Mouse (Mus musculus) forebrain, embryonic 13.5 days (tissue): ENCODE measurements around the gene Sbf2. TPM values are rescaled to one million over a fixed set of nuclear protein-coding genes. Genes with fewer than 3 reads are reported as not detected.

Source experiments
- ATAC-seq: fragments of 200-750 bp; cut with Nextera tagmentation; 2 replicates; pipeline ENCODE4 v1.8.0; 2017
- H3K27ac ChIP-seq: fragments of 300-500 bp; sonication (generic); 2 replicates; pipeline ENCODE4 v1.5.1; 2015; ENCODE audit warnings: inconsistent platforms, mild to moderate bottlenecking, moderate library complexity
- H3K27me3 ChIP-seq: fragments of 300-500 bp; sonication (generic); 2 replicates; pipeline ENCODE4 v1.6.1; 2015; ENCODE audit warnings: mild to moderate bottlenecking, inconsistent platforms
- H3K36me3 ChIP-seq: fragments of 300-500 bp; sonication (generic); 2 replicates; pipeline ENCODE4 v1.6.1; 2015; ENCODE audit warnings: mild to moderate bottlenecking, inconsistent platforms; ENCODE audit not compliant: poor library complexity, severe bottlenecking
- H3K4me1 ChIP-seq: fragments of 300-500 bp; sonication (generic); 2 replicates; pipeline ENCODE4 v1.6.1; 2015; ENCODE audit warnings: inconsistent platforms
- H3K4me2 ChIP-seq: fragments of 300-500 bp; sonication (generic); 2 replicates; pipeline ENCODE4 v1.6.1; 2015; ENCODE audit warnings: inconsistent platforms, mild to moderate bottlenecking, moderate library complexity
- H3K4me3 ChIP-seq: fragments of 300-500 bp; sonication (generic); 2 replicates; pipeline ENCODE4 v1.5.1; 2015; ENCODE audit warnings: mild to moderate bottlenecking, inconsistent platforms
- H3K9ac ChIP-seq: fragments of 300-500 bp; sonication (generic); 2 replicates; pipeline ENCODE4 v1.6.1; 2015; ENCODE audit warnings: mild to moderate bottlenecking, inconsistent platforms
- H3K9me3 ChIP-seq: fragments of 300-500 bp; sonication (generic); replicated peaks from 2 replicates; pipeline ENCODE4 v1.6.1; 2016; ENCODE audit warnings: inconsistent platforms
- WGBS: fragments of 180-500 bp; shearing (Covaris S2); methylation state at CpG from one replicate; pipeline ENCODE4 v1.1.7; 2015; 5-methylcytosine and 5-hydroxymethylcytosine counted together
- polyA plus RNA-seq: library from polyadenylated mRNA; unstranded; fragments of >200 nt; fragmentation: Nextera tagmentation; extraction: Ambion mirVana; gene quantifications from 2 replicates; pipeline ENCODE4 v1.2.1, GENCODE M21; 2015

Sbf2 gene
- polyA plus RNA-seq, 1 experiment from 2014 or later, result 51.8 TPM

DNA sequence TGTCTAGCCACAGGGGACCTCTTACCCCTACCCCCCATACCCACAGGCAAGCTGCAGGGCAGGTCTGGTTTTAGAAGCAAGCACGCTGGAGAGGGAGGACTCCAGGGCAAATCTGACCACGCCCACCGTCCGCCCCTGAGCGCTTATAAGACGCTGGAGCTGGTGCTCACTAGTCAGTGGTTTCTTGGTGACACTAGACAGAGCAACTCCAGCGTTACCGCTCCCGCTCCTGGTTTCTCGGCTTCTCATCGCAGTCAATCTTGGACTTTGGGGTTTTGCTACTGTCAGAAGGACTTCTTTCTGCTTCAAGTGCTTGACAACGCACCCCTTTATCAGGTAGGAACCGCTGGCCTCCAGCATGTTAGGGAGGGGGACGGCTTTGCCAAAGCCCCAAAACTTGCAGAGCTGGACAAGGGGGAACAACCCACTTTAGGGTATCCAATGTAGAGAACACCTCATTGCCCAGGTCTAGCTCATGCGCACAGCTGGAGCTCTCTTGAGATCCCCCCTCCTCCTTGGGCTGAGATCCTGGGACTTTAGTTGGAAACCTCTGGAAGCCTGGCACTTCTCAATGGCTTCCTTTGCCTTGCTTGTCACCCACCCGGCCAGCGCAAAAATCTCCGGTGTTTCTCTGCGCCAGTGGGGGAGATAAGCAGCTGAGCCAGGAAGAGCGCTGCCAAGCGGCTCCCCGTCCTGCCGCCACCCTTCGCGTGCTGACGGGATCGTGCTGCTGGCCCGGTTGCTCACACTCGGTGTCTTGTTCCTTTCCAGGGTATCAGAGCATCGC lies 13.0 kb upstream of the Sbf2 start, which contains the start of gene Adm:
Gene Adm (plus strand): TSS at position 176 of the 787 bp plus-strand sequence.
- peak within 1 kb of the TSS; percentile 42 for H3K4me3 ChIP-seq
- H3K4me2 ChIP-seq, result peak within 1 kb of the TSS; percentile 78
- under 1% methylated on average over 30 of the region's 30 CpGs for WGBS
- no peak for ATAC-seq
- H3K9me3 ChIP-seq, result no peaks in the 10 kb centered on the region
- peaks cover 87% of the 10 kb centered on the region for H3K27me3 ChIP-seq
- peaks cover 48% of the 10 kb centered on the region for H3K4me1 ChIP-seq
- H3K36me3 ChIP-seq, result no peaks in the 10 kb centered on the region
- H3K27ac ChIP-seq, result no peak within 1 kb of the TSS
- peak within 1 kb of the TSS; percentile 62; the same call in 1 of the 2 replicates for H3K9ac ChIP-seq

DNA sequence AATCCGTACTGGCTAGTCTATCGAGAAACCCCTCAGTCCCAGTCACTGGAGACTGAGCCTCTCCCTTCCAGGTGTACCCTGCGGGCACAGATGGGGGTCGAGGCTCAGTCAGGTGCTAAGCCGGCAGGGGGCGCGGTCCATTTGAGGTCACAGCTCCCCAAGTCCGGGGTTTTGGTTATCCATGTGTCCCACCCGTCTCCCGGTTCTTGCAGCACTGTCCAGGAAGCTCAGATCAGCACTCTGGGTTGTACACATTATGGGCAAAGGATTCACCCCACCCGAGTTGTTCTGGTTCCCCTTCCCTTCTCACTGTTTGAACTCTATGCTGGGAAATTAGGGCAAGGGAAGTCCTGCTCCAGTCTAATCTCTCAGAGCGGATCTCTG lies 12.4 kb upstream of the Sbf2 start:
- peak overlapping the region; percentile 78 for H3K4me2 ChIP-seq
- H3K27ac ChIP-seq, result no peak overlapping the region
- no peak for ATAC-seq
- no peaks in the 10 kb centered on the region for H3K9me3 ChIP-seq
- peak overlapping the region; percentile 42 for H3K4me3 ChIP-seq
- H3K4me1 ChIP-seq, result peaks cover 48% of the 10 kb centered on the region
- H3K27me3 ChIP-seq, result peaks cover 81% of the 10 kb centered on the region
- H3K36me3 ChIP-seq, result no peaks in the 10 kb centered on the region
- 2% methylated on average over 12 of the region's 12 CpGs for WGBS
- H3K9ac ChIP-seq, result no peak overlapping the region

DNA sequence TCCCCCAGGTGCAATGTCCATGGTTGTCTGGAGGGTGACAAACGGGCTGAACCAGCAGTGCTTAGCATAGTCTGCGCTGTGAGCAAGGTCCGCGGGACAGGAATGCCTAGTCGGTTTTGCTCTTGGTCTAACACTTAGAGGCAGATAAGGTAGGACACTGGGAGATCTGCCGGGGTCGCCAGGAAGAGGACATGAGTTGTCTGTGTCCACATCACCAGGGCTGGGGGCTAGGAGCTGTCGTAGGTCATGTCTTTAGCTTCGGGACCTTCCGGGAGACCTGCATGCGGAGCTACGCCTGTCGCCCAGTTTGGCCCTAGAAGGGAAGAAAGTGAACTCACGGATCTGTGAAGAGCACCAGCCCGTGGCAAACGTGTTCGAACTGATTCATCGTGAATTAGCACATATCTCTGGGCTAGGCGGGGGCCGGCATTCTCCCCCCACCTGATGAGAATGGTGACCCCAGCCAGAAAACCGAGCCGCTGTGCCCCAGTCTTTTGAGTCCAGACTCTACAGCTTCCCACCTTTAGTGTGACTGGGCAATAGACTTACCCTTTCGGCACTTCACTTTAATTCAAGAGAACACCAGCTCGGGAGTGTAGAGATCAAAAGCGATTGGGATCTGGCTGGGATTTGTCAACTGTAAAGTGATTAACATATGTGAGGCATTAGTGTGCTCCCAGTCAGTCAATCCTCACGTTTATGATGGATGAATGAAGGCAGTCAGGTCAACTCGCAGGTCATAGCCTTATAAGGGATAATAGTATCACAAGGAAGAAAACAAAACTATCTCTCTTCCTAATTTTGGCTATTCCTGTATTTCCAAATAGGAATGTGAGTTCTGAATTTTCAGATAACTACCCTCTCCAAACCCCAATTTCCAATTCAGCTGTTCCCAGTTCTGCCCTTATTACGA lies 11.7 kb upstream of the Sbf2 start:
- H3K27me3 ChIP-seq, result peaks cover 75% of the 10 kb centered on the region
- H3K4me1 ChIP-seq, result peaks cover 48% of the 10 kb centered on the region
- H3K4me3 ChIP-seq, result 0 out of 2 replicates have a peak overlapping the region, but pooled peaks have one; percentile 42
- 5% methylated on average over 28 of the region's 28 CpGs for WGBS
- no peak overlapping the region for H3K27ac ChIP-seq
- peak overlapping the region; percentile 78 for H3K4me2 ChIP-seq
- H3K9me3 ChIP-seq, result no peaks in the 10 kb centered on the region
- no peaks in the 10 kb centered on the region for H3K36me3 ChIP-seq
- ATAC-seq, result no peak
- H3K9ac ChIP-seq, result no peak overlapping the region

DNA sequence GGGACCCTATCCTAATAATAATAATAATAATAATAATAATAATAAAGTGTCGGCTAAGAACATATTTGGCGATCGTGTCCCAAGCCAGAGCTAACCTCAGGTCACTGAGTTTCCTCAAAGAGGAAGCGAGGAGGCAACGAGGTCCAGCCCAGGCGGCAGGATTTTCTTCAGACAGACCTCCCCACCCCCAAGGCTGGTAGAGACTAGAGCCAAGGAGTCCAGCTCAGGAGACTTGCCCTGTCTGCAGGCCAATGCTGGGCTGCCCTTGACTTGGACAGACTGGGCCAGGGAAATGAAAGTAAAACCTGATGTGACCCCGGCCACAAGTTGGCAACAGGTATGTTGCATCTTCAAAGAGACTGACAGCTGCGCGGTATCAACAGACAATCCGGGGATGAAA lies 10.8 kb upstream of the Sbf2 start:
- no peak overlapping the region for H3K9ac ChIP-seq

DNA sequence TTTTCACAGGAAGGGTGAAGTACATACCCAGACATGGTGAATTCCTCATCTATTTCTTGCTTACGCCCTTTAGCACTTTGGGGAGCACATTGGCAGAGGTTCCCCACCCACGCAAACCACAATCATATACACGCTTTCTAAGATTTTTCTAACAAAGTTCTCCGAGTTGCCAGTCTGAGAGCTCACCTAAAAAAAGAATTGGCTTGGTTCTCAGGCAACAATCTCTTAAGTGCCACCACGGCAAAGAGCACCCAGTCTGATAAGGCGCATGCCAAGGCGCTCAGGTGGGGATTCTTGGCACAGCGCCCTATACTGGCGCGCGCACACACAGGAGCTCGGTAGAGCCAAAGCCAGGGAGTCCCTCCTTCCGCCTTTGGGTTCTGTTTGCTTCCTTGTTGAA lies 10.2 kb upstream of the Sbf2 start:
- H3K9me3 ChIP-seq, result no peaks in the 10 kb centered on the region
- no peak overlapping the region for H3K4me3 ChIP-seq
- H3K4me1 ChIP-seq, result peaks cover 42% of the 10 kb centered on the region
- WGBS, result 81% methylated on average over 13 of the region's 13 CpGs
- no peak overlapping the region for H3K9ac ChIP-seq
- H3K27ac ChIP-seq, result no peak overlapping the region
- ATAC-seq, result no peak
- H3K27me3 ChIP-seq, result peaks cover 66% of the 10 kb centered on the region
- H3K4me2 ChIP-seq, result no peak overlapping the region
- H3K36me3 ChIP-seq, result no peaks in the 10 kb centered on the region

More for the DNA sequence above, 10.8 kb upstream of the Sbf2 start:
- no peaks in the 10 kb centered on the region for H3K9me3 ChIP-seq
- ATAC-seq, result no peak
- peaks cover 45% of the 10 kb centered on the region for H3K4me1 ChIP-seq
- whole genome bisulfite sequencing, result 69% methylated on average over 10 of the region's 10 CpGs
- H3K27ac ChIP-seq, result no peak overlapping the region
- H3K4me2 ChIP-seq, result no peak overlapping the region
- H3K4me3 ChIP-seq, result no peak overlapping the region
- H3K27me3 ChIP-seq, result peaks cover 67% of the 10 kb centered on the region
- no peaks in the 10 kb centered on the region for H3K36me3 ChIP-seq

DNA sequence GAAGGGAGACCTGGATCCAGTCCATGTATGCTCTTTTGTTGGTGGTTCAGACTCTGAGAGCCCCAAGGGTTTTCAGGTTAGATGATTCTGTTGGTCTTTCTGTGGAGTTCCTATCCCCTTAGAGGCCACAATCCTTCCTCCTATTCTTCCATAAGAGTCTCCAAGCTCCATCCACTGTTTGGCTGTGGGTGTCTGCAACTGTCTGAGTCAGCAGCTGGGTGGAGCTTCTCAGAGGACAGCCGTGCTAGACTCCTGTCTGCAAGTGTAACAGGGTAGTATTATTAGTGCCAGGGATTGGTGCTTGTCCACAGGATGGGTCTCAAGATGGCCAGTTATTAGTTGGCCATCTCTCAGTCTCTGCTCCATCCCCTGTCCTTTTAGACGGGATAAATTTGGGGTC lies 9.3 kb upstream of the Sbf2 start:
- Histone ChIP-seq H3K9ac (no peak overlapping the region), H3K4me2 (no peak overlapping the region), H3K27ac (no peak overlapping the region), H3K4me3 (no peak overlapping the region), H3K27me3 (peaks cover 58% of the 10 kb centered on the region), H3K36me3 (no peaks in the 10 kb centered on the region), H3K9me3 (no peaks in the 10 kb centered on the region), H3K4me1 (peaks cover 36% of the 10 kb centered on the region)
- WGBS, result 66% methylated on average over 2 of the region's 2 CpGs
- no peak for ATAC-seq

DNA sequence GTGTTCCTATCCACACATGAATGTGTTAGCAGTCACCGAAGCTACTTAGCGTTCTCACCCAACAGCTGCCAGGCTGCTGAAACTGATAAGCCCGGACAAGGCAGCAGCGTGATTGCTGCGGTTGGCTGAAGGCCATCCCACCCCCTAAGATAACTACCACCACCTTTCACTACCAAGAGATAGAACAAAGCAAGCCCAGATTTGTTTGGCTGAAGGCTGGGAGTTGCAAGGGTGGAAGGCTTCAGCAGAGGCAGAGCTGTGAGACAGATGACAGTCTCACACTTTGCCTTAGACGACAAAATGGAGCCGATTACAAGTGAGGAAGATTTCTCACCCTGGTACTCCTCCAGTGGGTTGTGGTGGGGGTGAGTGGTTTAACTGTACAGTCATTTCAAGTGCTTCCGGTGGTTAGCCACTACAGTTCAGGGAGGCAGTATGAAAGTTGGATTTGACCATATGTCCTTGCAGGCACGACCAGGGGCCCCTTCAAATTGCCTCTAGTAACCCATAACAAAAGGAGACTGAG lies 4.4 kb upstream of the Sbf2 start:
- Histone ChIP-seq H3K9me3 (no peaks in the 10 kb centered on the region), H3K27ac (no peak overlapping the region), H3K4me3 (no peak overlapping the region), H3K4me2 (no peak overlapping the region), H3K36me3 (no peaks in the 10 kb centered on the region), H3K9ac (no peak overlapping the region), H3K27me3 (peaks cover 21% of the 10 kb centered on the region), H3K4me1 (peaks cover 7% of the 10 kb centered on the region; the same call in 1 of the 2 replicates)
- WGBS, result 54% methylated on average over 9 of the region's 9 CpGs
- ATAC-seq, result no peak

DNA sequence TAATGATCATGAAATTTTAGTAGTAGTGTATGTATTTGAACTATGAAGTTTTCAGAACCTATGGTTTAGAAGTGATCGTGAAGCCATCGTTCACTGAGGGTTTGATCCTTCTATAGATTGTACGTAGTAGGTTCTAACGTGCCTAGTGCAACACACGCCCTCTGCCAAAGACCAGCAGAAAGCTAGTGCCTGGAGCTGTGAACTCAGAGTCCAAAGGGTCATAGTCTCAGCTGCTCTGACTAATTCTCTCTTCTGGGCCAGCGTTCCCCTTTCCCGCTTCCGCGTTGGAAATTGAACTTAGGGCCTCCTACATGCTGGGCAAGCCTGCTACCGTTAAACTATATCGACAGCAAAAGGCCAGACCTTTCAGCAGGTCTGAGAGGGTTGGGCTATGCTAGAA lies 1.1 kb upstream of the Sbf2 start:
- Histone ChIP-seq H3K4me3 (no peak overlapping the region), H3K9me3 (no peaks in the 10 kb centered on the region), H3K27me3 (peaks cover 16% of the 10 kb centered on the region), H3K36me3 (no peaks in the 10 kb centered on the region), H3K4me2 (peak overlapping the region; percentile 79), H3K9ac (no peak overlapping the region), H3K27ac (no peak overlapping the region), H3K4me1 (peaks cover 19% of the 10 kb centered on the region)
- no peak for ATAC-seq
- 17% methylated on average over 11 of the region's 11 CpGs for WGBS

DNA sequence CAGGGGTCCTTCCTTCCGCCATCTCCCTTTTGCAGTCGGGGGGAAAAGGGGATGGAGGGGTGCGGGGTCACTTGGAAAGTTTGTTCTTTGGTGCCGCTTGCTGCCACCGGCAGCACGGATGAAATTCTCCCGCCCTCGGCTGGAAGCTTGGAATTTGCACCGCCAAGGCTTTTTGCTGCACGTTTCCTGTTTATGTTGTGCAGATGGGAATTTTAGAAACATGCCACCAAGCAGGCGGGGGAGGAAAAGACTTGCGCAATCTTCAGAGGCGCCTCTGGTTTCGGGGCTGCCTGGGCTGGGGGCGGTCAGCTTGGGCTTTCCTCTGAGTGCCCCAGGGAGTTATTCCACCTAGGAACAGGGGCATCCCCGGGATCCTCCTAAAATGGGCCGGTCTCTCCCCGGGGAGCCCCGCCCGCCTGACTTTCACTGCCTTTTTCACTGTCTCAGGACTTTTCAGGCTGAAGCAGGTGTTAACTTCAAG lies 469 bp upstream of the Sbf2 start:
- Histone ChIP-seq H3K27me3 (peaks cover 13% of the 10 kb centered on the region), H3K9me3 (no peaks in the 10 kb centered on the region), H3K27ac (peak overlapping the region; percentile 98), H3K4me1 (peaks cover 19% of the 10 kb centered on the region), H3K4me3 (peak overlapping the region; percentile 87), H3K4me2 (peak overlapping the region; percentile 79), H3K9ac (peak overlapping the region; percentile 92), H3K36me3 (no peaks in the 10 kb centered on the region)
- ATAC-seq, result peak; percentile 25; the same call in 1 of the 2 replicates
- WGBS, result 0% methylated on average over 19 of the region's 20 CpGs

DNA sequence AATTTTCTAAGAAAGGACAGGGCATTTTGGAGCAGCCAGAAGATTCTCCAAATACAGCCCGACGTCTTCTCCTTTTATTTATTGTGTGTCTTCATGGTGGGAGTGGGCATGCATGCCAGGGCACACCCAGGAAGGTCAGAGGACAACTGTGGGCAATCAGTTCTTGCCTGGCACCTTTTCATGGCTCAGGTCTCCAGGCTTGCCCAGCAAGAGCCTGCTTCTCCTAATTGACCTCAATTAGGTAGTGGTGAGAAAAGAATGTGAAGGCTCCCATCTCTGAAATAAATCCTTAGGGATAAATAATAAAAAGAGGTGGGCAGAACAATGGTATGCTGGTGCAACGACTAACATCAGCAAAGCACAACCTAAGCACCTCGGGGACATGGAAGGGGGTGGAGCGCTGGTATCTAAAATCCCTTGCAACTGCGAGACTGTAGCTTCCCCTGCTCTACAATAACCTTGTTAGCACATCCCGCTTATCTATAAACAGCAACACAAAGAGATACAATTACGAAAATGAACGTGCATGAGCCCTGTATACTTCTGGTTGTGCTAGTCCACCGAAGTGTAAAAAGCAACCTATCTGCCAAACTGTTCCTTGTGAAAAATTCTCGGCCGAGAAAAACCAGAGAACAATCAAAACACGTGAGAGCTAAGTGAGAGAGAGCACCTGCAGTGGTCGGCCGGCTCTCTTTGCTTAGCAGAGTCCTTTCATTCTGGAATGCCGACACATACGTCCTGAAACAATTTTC lies 1.2 kb downstream of the Sbf2 start:
- Histone ChIP-seq H3K27ac (peak overlapping the region; percentile 98), H3K9ac (peak overlapping the region; percentile 92), H3K27me3 (peaks cover 13% of the 10 kb centered on the region), H3K4me1 (peaks cover 19% of the 10 kb centered on the region), H3K4me2 (peak overlapping the region; percentile 79), H3K9me3 (no peaks in the 10 kb centered on the region), H3K36me3 (no peaks in the 10 kb centered on the region), H3K4me3 (peak overlapping the region; percentile 87)
- peak; percentile 9; the same call in 1 of the 2 replicates for ATAC-seq
- 3% methylated on average over 17 of the region's 17 CpGs for WGBS

DNA sequence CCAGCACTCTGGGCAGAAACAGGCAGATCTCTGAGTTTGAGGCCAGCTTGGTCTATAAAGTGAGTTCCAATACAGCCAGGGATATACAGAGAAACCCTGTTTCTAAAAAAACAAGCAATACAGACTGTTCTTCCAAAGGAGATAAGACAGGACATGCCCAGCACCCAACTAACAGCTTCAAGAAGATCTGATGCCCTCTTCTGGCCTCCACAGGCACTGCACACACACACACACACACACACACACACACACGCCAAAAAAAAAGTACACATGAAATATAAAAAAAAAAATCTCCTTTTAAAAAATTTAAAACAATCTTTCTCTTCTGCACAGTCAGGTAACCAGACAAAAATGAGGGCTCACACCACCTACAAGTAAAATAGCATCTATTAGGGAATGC lies 7.8 kb downstream of the Sbf2 start:
- Histone ChIP-seq H3K4me3 (no peak overlapping the region), H3K4me1 (no peaks in the 10 kb centered on the region), H3K36me3 (no peaks in the 10 kb centered on the region), H3K27ac (no peak overlapping the region), H3K9me3 (peaks cover 3% of the 10 kb centered on the region; the same call in 1 of the 2 replicates), H3K4me2 (no peak overlapping the region), H3K27me3 (no peaks in the 10 kb centered on the region), H3K9ac (no peak overlapping the region)
- no peak for ATAC-seq
- 94% methylated on average over 1 of the region's 1 CpGs for WGBS
